Mouse (Mus musculus) midbrain, postnatal 0 days (tissue): ENCODE data around the gene Myo5a. TPM values are rescaled to one million over a fixed set of nuclear protein-coding genes. Genes with fewer than 3 reads are reported as not detected.
A peak's percentile ranks its signal among the peaks of the same experiment; 100 is the strongest.

Source experiments
- ATAC-seq: fragments of 200-750 bp; cut with Nextera tagmentation; 2 replicates; pipeline ENCODE4 v1.8.0; 2017; ENCODE audit warnings: moderate number of reproducible peaks, mild to moderate bottlenecking, moderate TSS enrichment, moderate library complexity; ENCODE audit not compliant: low FRiP score
- DNase-seq: peaks from one replicate; pipeline ENCODE4 v3.0.0-alpha.2; 2015; ENCODE audit warnings: low spot score
- H3K27ac ChIP-seq: fragments of 300-500 bp; sonication (generic); 2 replicates; pipeline ENCODE4 v1.5.1; 2014; ENCODE audit warnings: low read depth, mild to moderate bottlenecking, low read length, mixed read lengths
- H3K27me3 ChIP-seq: fragments of 300-500 bp; sonication (generic); 2 replicates; pipeline ENCODE4 v1.6.1; 2014; ENCODE audit warnings: low read length, control low read depth, mixed read lengths; ENCODE audit not compliant: insufficient read depth
- H3K36me3 ChIP-seq: fragments of 300-500 bp; sonication (generic); 2 replicates; pipeline ENCODE4 v1.6.1; 2014; ENCODE audit warnings: low read length, control low read depth, mixed read lengths; ENCODE audit not compliant: insufficient read depth
- H3K4me1 ChIP-seq: fragments of 300-500 bp; sonication (generic); 2 replicates; pipeline ENCODE4 v1.6.1; 2014; ENCODE audit warnings: mild to moderate bottlenecking, control low read depth, antibody characterized with exemption, low read length, mixed read lengths; ENCODE audit not compliant: insufficient read depth
- H3K4me2 ChIP-seq: fragments of 300-500 bp; sonication (generic); 2 replicates; pipeline ENCODE4 v1.6.1; 2014; ENCODE audit warnings: low read depth, mild to moderate bottlenecking, low read length, mixed read lengths; ENCODE audit not compliant: poor library complexity, severe bottlenecking
- H3K4me3 ChIP-seq: fragments of 300-500 bp; sonication (generic); 2 replicates; pipeline ENCODE4 v1.5.1; 2014; ENCODE audit warnings: low read depth, mild to moderate bottlenecking, low read length, moderate library complexity
- H3K9ac ChIP-seq: fragments of 300-500 bp; sonication (generic); replicated peaks from 2 replicates; pipeline ENCODE4 v1.6.1; 2014; ENCODE audit warnings: mild to moderate bottlenecking, low read length, moderate library complexity, mixed read lengths; ENCODE audit not compliant: poor library complexity, severe bottlenecking
- H3K9me3 ChIP-seq: fragments of 300-500 bp; sonication (generic); 2 replicates; pipeline ENCODE4 v1.6.1; 2016; ENCODE audit warnings: low read length, control low read depth
- CTCF ChIP-seq: IDR thresholded peaks from 2 replicates; pipeline ENCODE4 v1.5.1; 2016; ENCODE audit warnings: antibody characterized with exemption, mild to moderate bottlenecking
- WGBS: fragments of 180-500 bp; shearing (Covaris S2); extraction: QIAGEN DNeasy Blood & Tissue Kit; methylation state at CpG from one replicate; pipeline ENCODE4 v1.1.7; 2014; 5-methylcytosine and 5-hydroxymethylcytosine counted together
- polyA plus RNA-seq: library from polyadenylated mRNA; unstranded; fragments of >200 nt; fragmentation: Nextera tagmentation; extraction: Ambion mirVana; gene quantifications from 2 replicates; pipeline ENCODE4 v1.2.1, GENCODE M21; 2015
- total RNA-seq: library from RNA; depleted of rRNA; stranded (reverse); fragments of >200 nt; gene quantifications from 2 replicates; pipeline ENCODE4 v1.2.3, GENCODE M21; 2014

Myo5a gene
- total and polyA plus RNA-seq, 2 experiments from 2014 or later = 37.8 to 125 TPM

DNA sequence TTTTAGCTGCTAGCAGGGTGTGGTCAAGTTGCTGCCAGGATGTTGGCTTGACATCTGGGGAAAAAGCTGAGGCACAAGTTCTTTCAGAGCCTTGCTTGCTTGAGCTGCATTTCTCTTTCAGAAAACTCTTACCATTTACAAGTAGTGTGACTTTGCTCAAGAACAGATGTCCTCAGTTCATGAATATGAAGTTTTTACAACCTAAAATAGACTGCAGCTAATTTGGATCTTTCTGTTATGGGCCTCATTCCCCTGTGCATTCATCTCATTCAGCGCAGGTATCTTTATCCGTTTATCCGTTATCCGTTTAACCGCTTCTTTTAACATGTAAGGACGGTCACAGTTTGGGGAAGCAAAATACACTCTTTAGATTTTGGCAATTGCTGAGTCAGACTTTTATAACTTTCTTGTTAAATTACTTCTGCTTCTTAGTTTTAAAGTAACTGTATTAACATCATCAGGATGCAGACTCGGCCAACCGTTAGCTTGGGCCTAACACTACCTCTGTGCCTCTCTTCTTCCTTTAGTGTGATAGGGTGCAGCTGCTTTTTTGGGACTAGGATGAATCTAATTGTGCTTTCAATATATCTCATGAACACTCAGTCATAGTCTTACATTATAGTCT, 29.5 kb downstream of the Myo5a start:
- Histone ChIP-seq H3K4me3 (no peak overlapping the region), H3K9ac (no peak overlapping the region), H3K27me3 (no peaks in the 10 kb centered on the region), H3K27ac (no peak overlapping the region), H3K36me3 (no peaks in the 10 kb centered on the region), H3K4me2 (no peak overlapping the region), H3K9me3 (no peaks in the 10 kb centered on the region), H3K4me1 (no peaks in the 10 kb centered on the region)
- WGBS = 88% methylated on average over 8 of the region's 8 CpGs
- TF ChIP-seq CTCF = no peak
- DNase-seq (no peak), ATAC-seq (no peak)

- TF ChIP-seq CTCF = no peak
- no peak for ATAC-seq
These were observed 31.3 kb downstream of the Myo5a start for GRCm38 (mm10) chr9:75102131-75102530.

DNA sequence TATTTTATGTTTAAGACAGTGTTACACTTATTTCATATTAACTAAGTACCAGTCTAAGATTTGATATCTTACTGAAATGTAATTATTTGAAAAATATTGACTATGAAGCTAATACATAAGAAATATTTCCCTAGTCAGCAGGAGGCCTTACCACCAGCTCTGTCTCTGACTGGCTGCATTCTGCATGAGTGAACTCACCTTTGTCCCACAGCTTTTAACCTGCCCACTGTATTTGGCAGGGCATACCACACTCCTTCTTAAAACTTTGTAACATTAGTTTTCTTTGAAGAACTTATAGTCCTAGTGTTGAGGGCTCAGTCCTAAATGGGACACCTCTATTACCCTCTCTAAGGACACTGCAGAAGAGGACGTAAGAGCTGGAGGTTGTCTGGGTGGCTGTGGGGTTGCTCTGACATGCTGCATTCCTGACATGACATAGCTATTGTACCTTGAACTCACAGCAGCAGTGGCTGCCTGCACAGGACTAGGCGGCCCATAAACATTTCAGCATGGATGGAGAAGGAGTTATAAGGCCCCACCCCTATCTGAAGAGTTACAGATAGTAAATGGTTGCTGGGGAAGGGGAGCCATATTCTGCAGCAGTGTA, 45.9 kb downstream of the Myo5a start:
- H3K4me3 ChIP-seq = no peak overlapping the region
- no peak overlapping the region for H3K27ac ChIP-seq
- no peak for TF ChIP-seq CTCF
- H3K4me1 ChIP-seq = no peaks in the 10 kb centered on the region
- 91% methylated on average over 2 of the region's 2 CpGs for WGBS
- no peaks in the 10 kb centered on the region for H3K27me3 ChIP-seq
- H3K36me3 ChIP-seq = peaks cover 6% of the 10 kb centered on the region; the same call in 1 of the 2 replicates
- H3K9ac ChIP-seq = no peak overlapping the region
- DNase-seq (no peak), ATAC-seq (no peak)
- H3K9me3 ChIP-seq = no peaks in the 10 kb centered on the region
- H3K4me2 ChIP-seq = no peak overlapping the region

More at GRCm38 (mm10) chr9:75102131-75102530, 31.3 kb downstream of the Myo5a start:
- H3K36me3 ChIP-seq = no peaks in the 10 kb centered on the region
- H3K9me3 ChIP-seq = no peaks in the 10 kb centered on the region
- H3K4me1 ChIP-seq = no peaks in the 10 kb centered on the region
- DNase-seq = no peak
- H3K27ac ChIP-seq = no peak overlapping the region
- H3K9ac ChIP-seq = no peak overlapping the region
- H3K27me3 ChIP-seq = no peaks in the 10 kb centered on the region
- no peak overlapping the region for H3K4me2 ChIP-seq
- H3K4me3 ChIP-seq = no peak overlapping the region

DNA sequence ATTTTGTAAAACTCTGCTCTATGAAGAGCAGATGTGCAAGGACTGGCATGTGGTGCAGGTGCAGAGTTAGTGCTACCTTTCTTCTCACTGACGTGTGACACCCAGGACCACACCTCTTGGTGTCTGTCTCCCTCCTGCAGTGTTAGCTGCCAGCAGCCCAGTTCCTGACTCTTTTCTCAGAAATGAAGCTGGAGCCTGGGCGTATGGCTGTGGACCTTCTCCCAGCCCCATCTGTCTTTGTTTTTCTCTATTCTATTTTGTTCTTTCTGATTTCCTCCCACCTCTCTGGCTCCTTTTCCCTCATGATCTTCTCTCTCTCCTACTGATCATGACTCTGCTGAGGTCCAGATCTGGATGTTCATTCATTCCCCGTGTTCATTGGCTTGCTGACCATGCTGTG, 50.3 kb downstream of the Myo5a start:
- H3K27ac ChIP-seq = no peak overlapping the region
- H3K27me3 ChIP-seq = no peaks in the 10 kb centered on the region
- no peaks in the 10 kb centered on the region for H3K9me3 ChIP-seq
- peaks cover 6% of the 10 kb centered on the region; the same call in 1 of the 2 replicates for H3K36me3 ChIP-seq
- H3K4me2 ChIP-seq = no peak overlapping the region
- no peak for DNase-seq
- ATAC-seq = no peak
- H3K4me3 ChIP-seq = no peak overlapping the region
- no peak for TF ChIP-seq CTCF
- no peak overlapping the region for H3K9ac ChIP-seq
- 96% methylated on average over 3 of the region's 3 CpGs for WGBS
- no peaks in the 10 kb centered on the region for H3K4me1 ChIP-seq

DNA sequence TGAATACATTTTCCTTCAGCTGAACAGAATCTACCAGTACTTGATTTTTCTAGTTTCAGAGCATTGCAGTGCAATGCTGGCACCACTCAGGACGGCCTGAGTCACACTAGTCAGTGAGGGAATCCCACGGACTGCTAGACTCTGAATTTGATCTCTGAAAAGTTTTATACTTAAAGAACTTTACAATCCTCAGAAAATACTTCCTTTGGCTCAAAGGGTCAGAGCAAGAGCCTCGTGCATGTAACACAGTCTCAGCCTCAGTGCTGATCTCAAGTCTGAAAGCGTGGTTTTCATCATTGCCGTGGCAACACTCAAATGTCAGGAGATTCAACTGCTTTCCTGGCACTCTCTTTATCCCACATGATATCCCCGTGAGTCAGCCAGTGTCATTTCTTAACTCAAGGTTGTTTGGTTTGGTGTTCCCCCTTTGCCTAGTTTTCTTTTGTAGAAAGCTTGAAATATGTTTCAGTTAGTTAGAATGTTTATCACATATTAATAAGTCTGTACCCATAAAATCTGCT, 53.4 kb downstream of the Myo5a start:
- no peak for ATAC-seq
- Histone ChIP-seq H3K4me3 (no peak overlapping the region), H3K4me2 (no peak overlapping the region), H3K27ac (no peak overlapping the region), H3K4me1 (no peaks in the 10 kb centered on the region), H3K36me3 (peaks cover 4% of the 10 kb centered on the region; the same call in 1 of the 2 replicates), H3K9me3 (no peaks in the 10 kb centered on the region), H3K9ac (no peak overlapping the region), H3K27me3 (no peaks in the 10 kb centered on the region)
- peak; percentile 22 for DNase-seq
- whole genome bisulfite sequencing = 35% methylated on average over 6 of the region's 6 CpGs
- TF ChIP-seq CTCF = no peak

- H3K4me3 ChIP-seq = no peak overlapping the region
- ATAC-seq = no peak
- H3K4me1 ChIP-seq = no peaks in the 10 kb centered on the region
- no peaks in the 10 kb centered on the region for H3K27me3 ChIP-seq
- no peak overlapping the region for H3K4me2 ChIP-seq
- DNase-seq = no peak
- TF ChIP-seq CTCF = no peak
- H3K9ac ChIP-seq = no peak overlapping the region
- 87% methylated on average over 2 of the region's 2 CpGs for WGBS
- H3K36me3 ChIP-seq = peaks cover 12% of the 10 kb centered on the region; the same call in 1 of the 2 replicates
- no peak overlapping the region for H3K27ac ChIP-seq
- no peaks in the 10 kb centered on the region for H3K9me3 ChIP-seq
These were observed 59.7 kb downstream of the Myo5a start for GRCm38 (mm10) chr9:75130553-75130952.
